Mouse (Mus musculus): ENCODE data around the gene 4931409K22Rik. TPM values are rescaled to one million over a fixed set of nuclear protein-coding genes. Genes with fewer than 3 reads are reported as not detected.
A peak's percentile ranks its signal among the peaks of the same experiment; 100 is the strongest.

The 4931409K22Rik gene
- total and polyA plus RNA-seq, 3 experiments = not detected

DNA sequence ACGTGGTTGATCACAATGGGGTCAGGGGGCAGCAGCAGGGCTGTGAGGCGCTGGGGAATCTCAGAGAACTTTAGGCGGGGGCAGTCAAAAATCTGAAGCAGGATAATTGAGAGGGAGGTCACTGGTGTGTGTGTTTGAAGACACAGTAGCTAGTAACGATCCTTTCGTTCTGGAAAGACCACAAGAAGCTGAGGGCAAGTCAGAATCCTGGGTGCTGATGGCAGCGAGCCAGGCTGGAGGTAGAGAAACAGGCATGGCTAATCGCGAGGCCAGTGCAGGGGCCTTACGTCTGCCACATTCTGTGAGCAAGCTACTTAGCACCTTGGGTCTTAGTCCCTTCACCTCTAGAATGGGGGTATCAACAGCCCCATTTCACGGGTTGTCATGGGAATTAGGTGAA, 37.3 kb upstream of the 4931409K22Rik start (continued):
- TF ChIP-seq ZNF384 (IDR thresholded peaks at IDR 0.05; ENCODE audit: low read depth, low read length) = no peak

DNA sequence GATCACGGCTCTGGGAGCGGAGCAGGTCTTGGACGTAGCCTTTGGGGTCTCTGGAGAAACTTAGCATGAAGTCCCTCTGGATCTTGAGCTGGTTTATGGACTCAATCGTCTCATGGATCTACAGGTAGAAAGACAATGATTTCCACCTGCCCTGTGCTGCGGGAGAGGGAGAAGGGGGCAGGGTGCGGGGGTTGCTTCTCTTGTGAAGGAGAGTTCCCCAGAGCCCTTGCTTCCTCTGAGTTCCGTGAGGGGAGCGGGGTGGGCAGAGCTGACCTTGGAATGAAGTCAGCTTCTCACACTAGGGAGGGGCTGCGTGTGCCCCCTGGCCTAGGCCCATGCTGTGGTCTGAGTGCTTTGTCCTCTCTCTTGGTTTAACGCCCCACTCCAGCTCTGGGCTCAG, 36.6 kb upstream of the 4931409K22Rik start:
- in situ Hi-C loops (cut with MboI; ENCODE audit: low pct_ligation_motif_present, low pct_unique_long_range_greater_than_20kb, low sequenced_read_pairs) (no loop called here), dilution Hi-C loops (cut with MboI; ENCODE audit: extremely low pct_ligation_motif_present, extremely low pct_unique_long_range_greater_than_20kb, low sequenced_read_pairs) (no loop called here)
- peaks cover 6% of the 10 kb centered on the region; the same call in 1 of the 2 replicates for H3K79me2 ChIP-seq (replicated peaks; ENCODE audit: control insufficient read depth, extremely low read depth, insufficient read depth, poor library complexity, severe bottlenecking)
- no peak overlapping the region for H3K4me3 ChIP-seq (replicated peaks in 1 of 3; ENCODE audit: low read depth in 2 of 3, low read length in 2 of 3, poor library complexity in 1 of 3)
- H3K36me3 ChIP-seq (replicated peaks in 1 of 2; ENCODE audit: control insufficient read depth in 1 of 2, insufficient read depth in 1 of 2, low read length in 1 of 2) = peaks cover 66 to 84% of the 10 kb centered on the region in 2 experiments
- no peak overlapping the region for H3K9ac ChIP-seq (ENCODE audit: insufficient read depth, low read depth)
- H3K9me3 ChIP-seq (replicated peaks; ENCODE audit: low read length) = no peaks in the 10 kb centered on the region
- no peak overlapping the region for H3K27ac ChIP-seq (ENCODE audit: insufficient read depth, low read depth)
- peaks cover 3 to 27% of the 10 kb centered on the region in 2 experiments for H3K4me1 ChIP-seq (ENCODE audit: control insufficient read depth in 1 of 2, insufficient read depth in 2 of 2)
- TF ChIP-seq POLR2AphosphoS2 (IDR thresholded peaks at IDR 0.05; ENCODE audit: low read depth, low read length) = 0 out of 2 replicates have a peak, but pooled peaks have one; percentile 56
- no peak for TF ChIP-seq JUN (IDR thresholded peaks at IDR 0.05; ENCODE audit: insufficient read depth, low read depth, low read length)
- no peak for TF ChIP-seq SMC3 (IDR thresholded peaks at IDR 0.05; ENCODE audit: low read depth, low read length)
- no peak for TF ChIP-seq USF2 (conservative IDR thresholded peaks at IDR 0.05; ENCODE audit: low read depth, low read length)
- TF ChIP-seq HCFC1 (IDR thresholded peaks at IDR 0.05; ENCODE audit: low read depth, low read length) = no peak
- no peak for TF ChIP-seq IRF4 (IDR thresholded peaks at IDR 0.05; ENCODE audit: low read depth, low read length)
- no peak for TF ChIP-seq POLR2A (IDR thresholded peaks at IDR 0.05; ENCODE audit: low read depth, low read length)
- TF ChIP-seq E2F4 (IDR thresholded peaks at IDR 0.05; ENCODE audit: insufficient replicate concordance, low read depth, low read length) = no peak
- peaks cover 4% of the 10 kb centered on the region for H3K27me3 ChIP-seq (replicated peaks)
- no peak for DNase-seq (ENCODE audit: extremely low read depth)
- no peak overlapping the region for H3K4me2 ChIP-seq (ENCODE audit: insufficient read depth, low read depth, poor library complexity, severe bottlenecking)

DNA sequence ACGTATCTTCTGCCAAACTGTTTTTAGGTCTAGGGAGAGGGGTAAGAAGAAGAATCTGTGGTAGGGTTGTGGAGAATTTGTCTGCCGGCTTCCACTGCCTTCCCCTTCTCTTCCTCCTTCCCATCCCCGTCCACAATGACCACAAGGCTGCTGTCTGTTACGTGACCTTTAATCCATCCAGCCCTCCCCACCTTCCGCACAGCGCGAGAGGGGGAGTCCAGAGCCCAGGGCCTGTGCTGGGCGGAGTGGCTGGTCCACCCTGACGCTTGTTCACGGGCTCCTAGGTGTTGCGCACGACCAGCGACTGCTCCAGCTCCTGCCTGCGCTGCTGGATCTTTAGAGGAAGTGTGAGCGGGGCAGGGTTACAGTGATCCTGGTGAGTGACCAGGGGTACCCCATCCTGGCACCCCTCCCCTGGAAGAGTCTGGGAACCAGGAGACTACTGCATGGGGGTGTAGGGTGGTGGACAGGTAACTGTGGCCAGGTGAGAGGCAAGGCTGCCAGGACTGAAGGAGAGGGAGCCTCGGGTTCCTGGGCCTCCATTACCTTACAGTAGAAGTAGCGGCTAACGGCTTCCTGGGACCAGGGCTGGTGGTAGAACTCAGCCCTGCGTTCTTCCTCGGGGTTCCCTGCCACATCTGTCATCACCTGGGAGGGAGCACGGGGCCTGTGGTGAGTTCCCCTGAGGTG, 36.0 kb upstream of the 4931409K22Rik start:
- dilution Hi-C loops (cut with MboI; ENCODE audit: extremely low pct_ligation_motif_present, extremely low pct_unique_long_range_greater_than_20kb, low sequenced_read_pairs) = no loop called here
- H3K27me3 ChIP-seq (replicated peaks) = no peaks in the 10 kb centered on the region
- H3K4me2 ChIP-seq (ENCODE audit: insufficient read depth, low read depth, poor library complexity, severe bottlenecking) = no peak overlapping the region
- no peak overlapping the region for H3K4me3 ChIP-seq (replicated peaks in 1 of 3; ENCODE audit: low read depth in 2 of 3, low read length in 2 of 3, poor library complexity in 1 of 3)
- in situ Hi-C loops (cut with MboI; ENCODE audit: low pct_ligation_motif_present, low pct_unique_long_range_greater_than_20kb, low sequenced_read_pairs) = no loop called here
- no peak for DNase-seq (ENCODE audit: extremely low read depth)
- H3K36me3 ChIP-seq (replicated peaks in 1 of 2; ENCODE audit: control insufficient read depth in 1 of 2, insufficient read depth in 1 of 2, low read length in 1 of 2) = peaks cover 67 to 88% of the 10 kb centered on the region in 2 experiments
- H3K9ac ChIP-seq (ENCODE audit: insufficient read depth, low read depth) = no peak overlapping the region
- TF ChIP-seq CHD1 (IDR thresholded peaks at IDR 0.05; ENCODE audit: low read depth, low read length) = no peak
- TF ChIP-seq ZMIZ1 (IDR thresholded peaks at IDR 0.05; ENCODE audit: low read depth, low read length) = no peak
- TF ChIP-seq ZNF384 (IDR thresholded peaks at IDR 0.05; ENCODE audit: low read depth, low read length) = no peak
- TF ChIP-seq ZKSCAN1 (IDR thresholded peaks at IDR 0.05; ENCODE audit: borderline replicate concordance, low read depth, low read length) = no peak
- no peak for TF ChIP-seq CTCF (conservative IDR thresholded peaks at IDR 0.05 in 1 of 2, IDR thresholded peaks at IDR 0.05 in 1 of 2; ENCODE audit: low read depth in 2 of 2, low read length in 2 of 2)
- TF ChIP-seq CHD2 (IDR thresholded peaks at IDR 0.05; ENCODE audit: low read length) = no peak
- no peak for TF ChIP-seq TBP (conservative IDR thresholded peaks at IDR 0.05; ENCODE audit: low read depth, low read length)
- no peak for TF ChIP-seq RAD21 (IDR thresholded peaks at IDR 0.05; ENCODE audit: low read depth, low read length)
- TF ChIP-seq MAFK (IDR thresholded peaks at IDR 0.05; ENCODE audit: insufficient replicate concordance, low read length) = no peak
- no peak for TF ChIP-seq EP300 (IDR thresholded peaks at IDR 0.05; ENCODE audit: low read length)
- no peak for TF ChIP-seq UBTF (IDR thresholded peaks at IDR 0.05; ENCODE audit: low read depth, low read length)
- TF ChIP-seq RCOR1 (conservative IDR thresholded peaks at IDR 0.05; ENCODE audit: low read depth, low read length) = no peak
- no peak for TF ChIP-seq SMC3 (IDR thresholded peaks at IDR 0.05; ENCODE audit: low read depth, low read length)
- no peak for TF ChIP-seq ETS1 (conservative IDR thresholded peaks at IDR 0.05; ENCODE audit: low read depth, low read length)
- no peak for TF ChIP-seq HCFC1 (IDR thresholded peaks at IDR 0.05; ENCODE audit: low read depth, low read length)
- no peak for TF ChIP-seq ELF1 (IDR thresholded peaks at IDR 0.05; ENCODE audit: low read depth, low read length)
- TF ChIP-seq MAZ (IDR thresholded peaks at IDR 0.05; ENCODE audit: low read depth, low read length) = no peak
- no peaks in the 10 kb centered on the region for H3K9me3 ChIP-seq (replicated peaks; ENCODE audit: low read length)
- peaks cover 8 to 29% of the 10 kb centered on the region in 2 experiments for H3K4me1 ChIP-seq (ENCODE audit: control insufficient read depth in 1 of 2, insufficient read depth in 2 of 2)
- H3K27ac ChIP-seq (ENCODE audit: insufficient read depth, low read depth) = no peak overlapping the region
- H3K79me2 ChIP-seq (replicated peaks; ENCODE audit: control insufficient read depth, extremely low read depth, insufficient read depth, poor library complexity, severe bottlenecking) = peaks cover 13% of the 10 kb centered on the region

Data from CH12.LX (cell line).